Mouse (Mus musculus) liver, adult (tissue): ENCODE measurements around the gene Tmem213.

Source experiments
- GATA4 ChIP-seq: IDR thresholded peaks from 2 replicates; pipeline ENCODE4 v1.6.1; 2014; ENCODE audit warnings: mild to moderate bottlenecking, low read length; ENCODE audit not compliant: insufficient replicate concordance

Tmem213 gene

GRCm38 (mm10) chr6:38128115-38128514 is 19.1 kb downstream of the Tmem213 start:
- no peak for TF ChIP-seq GATA4

GRCm38 (mm10) chr6:38129883-38130282 is 20.8 kb downstream of the Tmem213 start:
- no peak for TF ChIP-seq GATA4

- TF ChIP-seq GATA4 = no peak
Measured at GRCm38 (mm10) chr6:38131801-38132231, 22.8 kb downstream of the Tmem213 start.

GRCm38 (mm10) chr6:38134806-38135559 is 25.9 kb downstream of the Tmem213 start:
- no peak for TF ChIP-seq GATA4

GRCm38 (mm10) chr6:38139086-38139485 is 30.0 kb downstream of the Tmem213 start:
- no peak for TF ChIP-seq GATA4

GRCm38 (mm10) chr6:38140402-38140801 is 31.3 kb downstream of the Tmem213 start:
- no peak for TF ChIP-seq GATA4

- no peak for TF ChIP-seq GATA4
Measured at GRCm38 (mm10) chr6:38144161-38144998, 35.3 kb downstream of the Tmem213 start.

- TF ChIP-seq GATA4 = no peak
Measured at GRCm38 (mm10) chr6:38145463-38146065, 36.5 kb downstream of the Tmem213 start.

- no peak for TF ChIP-seq GATA4
Measured at GRCm38 (mm10) chr6:38147301-38147700, 38.2 kb downstream of the Tmem213 start.

- no peak for TF ChIP-seq GATA4
Measured at GRCm38 (mm10) chr6:38148626-38149025, 39.6 kb downstream of the Tmem213 start.

GRCm38 (mm10) chr6:38149483-38149882 is 40.4 kb downstream of the Tmem213 start:
- no peak for TF ChIP-seq GATA4

- no peak for TF ChIP-seq GATA4
Measured at GRCm38 (mm10) chr6:38152305-38152704, 43.2 kb downstream of the Tmem213 start.

GRCm38 (mm10) chr6:38156204-38156603 is 47.1 kb downstream of the Tmem213 start:
- no peak for TF ChIP-seq GATA4

GRCm38 (mm10) chr6:38157925-38158324 is 48.9 kb downstream of the Tmem213 start:
- TF ChIP-seq GATA4 = no peak

- no peak for TF ChIP-seq GATA4
Measured at GRCm38 (mm10) chr6:38159576-38159975, 50.5 kb downstream of the Tmem213 start.

GRCm38 (mm10) chr6:38160102-38160501 is 51.0 kb downstream of the Tmem213 start:
- TF ChIP-seq GATA4 = no peak
